Mouse (Mus musculus) Patski (cell line): ENCODE data around the gene Mynn. TPM values are rescaled to one million over a fixed set of nuclear protein-coding genes. Genes with fewer than 3 reads are reported as not detected.

Source experiments
- ATAC-seq: fragments of 100-300 bp; one replicate; pipeline ENCODE4 v1.8.0; 2021
- CTCF ChIA-PET: fragments of 350-600 bp; sonication (Branson Sonifier 250); formaldehyde crosslinking; loops from one replicate; lab custom pipeline; 2022; ENCODE audit warnings: inconsistent platforms; lab: Charles Lee
- POLR2A ChIA-PET: fragments of 350-600 bp; sonication (Branson Sonifier 250); formaldehyde crosslinking; loops from one replicate; lab custom pipeline; 2022; ENCODE audit warnings: antibody characterized with exemption, inconsistent platforms; lab: Charles Lee
- DNase-seq: peaks from one replicate; pipeline ENCODE4 v3.0.0-alpha.2; 2011; ENCODE audit warnings: low read depth, low spot score
- H3K27me3 ChIP-seq: fragments of 371-371 bp; one replicate; pipeline ENCODE4 v1.5.1; 2021
- CTCF ChIP-seq: fragments of 100-300 bp; IDR thresholded peaks from one replicate; pipeline ENCODE4 v1.5.1; 2021
- in situ Hi-C: fragments of 300-500 bp; cut with MboI; formaldehyde crosslinking; loops from 3 replicates; pipeline ENCODE4 v1.11.1; 2018; ENCODE audit warnings: low pct_unique_long_range_greater_than_20kb, mixed read lengths
- polyA plus RNA-seq: library from polyadenylated mRNA; unstranded; gene quantifications from one replicate; pipeline ENCODE4 v1.2.3, GENCODE M21; 2021

Mynn gene
- polyA plus RNA-seq, 1 experiment from 2014 or later, result 30.9 TPM

DNA sequence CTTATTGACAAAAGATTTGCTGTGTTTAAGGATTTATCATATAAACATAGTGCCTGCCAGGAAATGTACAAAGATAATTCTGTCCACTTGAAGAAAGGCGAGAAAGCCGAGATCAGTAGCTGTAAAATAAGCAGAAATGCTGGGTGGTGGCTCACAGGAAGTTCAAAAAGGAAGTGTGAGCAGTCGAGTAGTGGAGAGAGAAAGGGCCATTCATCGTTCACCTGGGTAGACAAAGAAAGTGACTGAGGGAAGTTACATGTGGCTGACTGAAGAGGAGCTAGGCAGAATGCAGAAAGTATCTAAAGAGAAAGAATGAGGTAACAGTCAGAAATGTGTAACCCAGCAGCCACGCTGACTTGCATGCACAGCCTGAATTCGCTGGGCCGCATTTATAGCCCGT, 18.3 kb downstream of the Mynn start:
- POLR2A ChIA-PET, result interaction anchor here (1.3 to 2.9 kb wide), 2 partner anchors 10 to 17 kb away, joined by 3 to 7 read pairs; no protein-coding TSS in a partner anchor
- ATAC-seq, result no peak
- no peaks in the 10 kb centered on the region for H3K27me3 ChIP-seq
- CTCF ChIA-PET, result interaction anchor here (0.7 to 4.5 kb wide), 5 partner anchors 8 to 17 kb away, joined by 3 to 35 read pairs (median 3); no protein-coding TSS in a partner anchor
- no peak for TF ChIP-seq CTCF
- no peak for DNase-seq
- in situ Hi-C loops, result no loop called here

DNA sequence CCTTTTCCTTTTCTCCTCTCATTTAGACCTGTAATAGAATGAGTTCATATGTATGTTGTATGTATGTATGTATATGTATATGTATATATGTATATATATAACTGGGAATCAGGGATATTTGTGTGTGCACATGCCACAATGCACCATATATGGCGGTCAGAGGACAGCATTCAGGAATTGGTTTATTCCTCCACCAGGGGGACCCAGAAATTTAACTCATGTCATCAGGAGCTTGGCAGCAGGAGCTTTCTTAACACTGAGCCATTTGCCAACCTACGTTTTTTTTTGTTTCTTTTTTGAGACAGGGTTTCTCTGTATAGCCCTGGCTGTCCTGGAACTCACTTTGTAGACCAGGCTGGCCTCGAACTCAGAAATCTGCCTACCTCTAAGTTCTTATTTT, 31.8 kb downstream of the Mynn start:
- ATAC-seq (no peak), DNase-seq (no peak)
- CTCF ChIA-PET, result interaction anchor here (1.1 to 1.8 kb wide), 4 partner anchors 12 to 57 kb away, joined by 3 to 6 read pairs (median 4); no protein-coding TSS in a partner anchor
- POLR2A ChIA-PET, result no interaction called here
- TF ChIP-seq CTCF, result peak; percentile 50
- no peaks in the 10 kb centered on the region for H3K27me3 ChIP-seq
- in situ Hi-C loops, result no loop called here

DNA sequence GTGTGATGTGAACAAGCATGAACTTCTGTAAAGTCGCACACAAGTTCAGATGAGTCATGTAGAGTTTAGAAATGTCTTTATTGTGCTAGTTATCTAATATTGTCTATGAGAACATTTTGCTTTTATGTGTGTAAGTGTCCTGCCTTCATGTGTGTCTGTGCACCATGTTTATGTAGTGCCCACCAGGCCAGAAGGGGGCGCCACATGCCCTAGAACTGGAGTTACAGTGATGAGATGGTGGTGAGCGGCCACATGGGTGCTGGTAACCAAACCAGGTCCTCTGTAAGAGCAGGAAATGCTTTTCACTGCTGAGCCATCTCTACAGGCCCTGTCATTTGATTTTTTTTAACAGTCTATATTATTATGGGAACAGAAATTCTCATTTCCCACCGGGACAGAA, 33.8 kb downstream of the Mynn start:
- ChIA-PET POLR2A (no interaction called here), CTCF (interaction anchor here (1.7 kb wide), 1 partner anchor 12 kb away, joined by 5 read pairs; no protein-coding TSS in a partner anchor)
- in situ Hi-C loops, result no loop called here

DNA sequence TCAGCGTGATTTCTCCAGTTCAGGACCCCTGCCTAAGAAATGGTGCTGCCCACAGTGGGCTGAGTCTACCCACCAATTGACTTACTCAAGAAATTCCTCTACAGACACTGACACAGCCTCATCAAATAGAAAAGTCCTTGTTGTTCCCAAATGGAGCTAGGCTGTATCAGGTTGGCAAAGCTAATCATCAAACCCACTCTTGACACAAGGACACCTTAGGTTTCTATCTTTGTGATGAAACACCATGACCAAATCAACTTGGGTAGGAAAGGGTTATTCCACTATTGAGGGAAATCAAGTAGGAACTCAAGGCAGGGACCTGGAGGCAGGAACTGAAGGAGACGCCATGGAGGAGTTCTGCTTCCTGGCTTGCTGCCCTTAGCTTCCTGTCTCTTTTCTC, 42.3 kb downstream of the Mynn start, which contains the start of gene Lrriq4:
TSS of gene Lrriq4 (plus strand) at position 301 of the 400 bp plus-strand sequence.
- ATAC-seq (no peak), DNase-seq (no peak)
- no peak for TF ChIP-seq CTCF
- ChIA-PET CTCF (no interaction called here), POLR2A (no interaction called here)
- in situ Hi-C loops, result no loop called here
- peaks cover 2% of the 10 kb centered on the region for H3K27me3 ChIP-seq

More for the DNA sequence above, 33.8 kb downstream of the Mynn start:
- peak; percentile 37 for TF ChIP-seq CTCF
- no peaks in the 10 kb centered on the region for H3K27me3 ChIP-seq
- ATAC-seq, result no peak
- DNase-seq, result no peak

DNA sequence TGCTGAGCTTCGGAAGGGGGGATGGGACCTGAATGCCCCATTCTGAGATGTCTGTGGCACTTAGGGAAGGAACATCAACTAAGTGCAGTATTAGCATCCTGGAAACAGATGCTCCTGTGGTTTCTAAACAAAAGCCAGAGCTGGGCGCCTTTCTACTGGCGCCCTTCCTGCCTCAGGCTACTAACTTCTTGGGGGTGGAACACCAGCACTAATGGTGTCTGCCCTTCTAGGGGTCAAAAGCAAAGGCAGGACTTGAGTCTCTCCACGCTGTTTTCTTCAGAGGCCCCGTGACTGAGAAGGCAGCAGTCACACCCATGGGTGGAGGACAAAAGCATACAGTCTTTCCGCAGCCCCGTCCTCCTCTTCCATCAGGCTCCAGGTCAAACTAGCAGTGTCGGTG, 44.9 kb downstream of the Mynn start:
- no peak for ATAC-seq
- no peak for TF ChIP-seq CTCF

DNA sequence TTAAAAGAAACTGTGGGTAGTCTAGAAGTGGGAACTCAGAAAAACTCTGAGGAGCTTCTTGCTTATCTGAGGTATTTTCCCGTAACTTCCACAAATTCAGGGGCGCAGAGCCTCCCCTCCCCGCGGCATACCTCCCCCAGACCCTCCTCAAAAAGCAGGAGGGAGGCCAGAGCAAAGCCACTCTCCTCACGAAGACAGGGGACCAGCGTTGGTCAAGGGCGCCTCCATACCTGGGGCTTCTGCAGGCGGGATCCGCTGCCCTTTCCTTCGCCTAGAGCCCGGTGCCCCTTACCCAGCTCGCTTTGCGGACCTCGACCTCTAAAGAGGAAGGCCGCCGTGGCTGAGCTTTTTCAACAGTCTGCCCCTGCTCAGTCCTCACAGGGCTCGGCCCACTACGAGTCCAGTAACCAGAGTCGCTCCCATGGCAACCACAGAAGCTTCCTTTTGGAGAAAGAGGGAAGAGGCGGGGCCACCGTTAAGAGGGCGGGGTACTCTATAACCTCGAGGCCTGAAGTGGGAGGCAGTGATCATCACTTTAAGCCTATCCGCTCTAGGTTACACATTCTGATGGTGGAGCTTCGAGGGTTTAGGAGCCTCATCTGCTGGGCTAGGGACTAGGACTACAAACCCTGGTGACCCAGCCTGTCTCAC, 45.7 kb downstream of the Mynn start, which contains the start of gene Lrrc34:
TSS of gene Lrrc34 (minus strand) at position 430 of the 651 bp plus-strand sequence.
- ChIA-PET CTCF (no interaction called here), POLR2A (no interaction called here)
- no peak for TF ChIP-seq CTCF
- no peak for DNase-seq
- ATAC-seq, result no peak
- H3K27me3 ChIP-seq, result peaks cover 24% of the 10 kb centered on the region
- in situ Hi-C loops, result no loop called here

More for the DNA sequence above, 44.9 kb downstream of the Mynn start:
- ChIA-PET CTCF (interaction anchor here (1.3 kb wide), 1 partner anchor 9 kb away, joined by 3 read pairs; no protein-coding TSS in a partner anchor), POLR2A (no interaction called here)
- no peak for DNase-seq
- peaks cover 20% of the 10 kb centered on the region for H3K27me3 ChIP-seq
- in situ Hi-C loops, result no loop called here

DNA sequence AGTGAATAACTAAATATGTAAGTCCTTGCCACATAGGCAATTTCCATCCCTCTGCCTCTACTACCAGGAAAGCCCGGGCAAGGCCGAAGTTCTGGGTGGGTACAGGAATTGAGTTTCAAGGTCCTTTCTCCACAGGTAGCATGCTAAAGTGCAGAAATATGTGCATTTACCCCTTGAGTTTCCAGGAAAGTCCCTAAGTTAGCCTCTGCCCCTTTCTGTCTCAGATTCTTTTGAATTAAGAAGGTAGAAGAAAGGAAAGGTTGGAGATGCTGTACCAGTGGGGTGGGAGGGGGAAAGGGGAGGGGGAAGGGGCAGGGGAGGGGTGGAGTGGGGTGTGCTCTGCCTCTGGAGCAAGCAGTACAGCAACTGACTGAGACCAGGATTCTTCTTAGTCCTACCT, 46.6 kb downstream of the Mynn start:
- no peak for TF ChIP-seq CTCF
- peaks cover 32% of the 10 kb centered on the region for H3K27me3 ChIP-seq
- in situ Hi-C loops, result no loop called here
- DNase-seq (no peak), ATAC-seq (no peak)
- POLR2A ChIA-PET, result no interaction called here
- CTCF ChIA-PET, result no interaction called here

DNA sequence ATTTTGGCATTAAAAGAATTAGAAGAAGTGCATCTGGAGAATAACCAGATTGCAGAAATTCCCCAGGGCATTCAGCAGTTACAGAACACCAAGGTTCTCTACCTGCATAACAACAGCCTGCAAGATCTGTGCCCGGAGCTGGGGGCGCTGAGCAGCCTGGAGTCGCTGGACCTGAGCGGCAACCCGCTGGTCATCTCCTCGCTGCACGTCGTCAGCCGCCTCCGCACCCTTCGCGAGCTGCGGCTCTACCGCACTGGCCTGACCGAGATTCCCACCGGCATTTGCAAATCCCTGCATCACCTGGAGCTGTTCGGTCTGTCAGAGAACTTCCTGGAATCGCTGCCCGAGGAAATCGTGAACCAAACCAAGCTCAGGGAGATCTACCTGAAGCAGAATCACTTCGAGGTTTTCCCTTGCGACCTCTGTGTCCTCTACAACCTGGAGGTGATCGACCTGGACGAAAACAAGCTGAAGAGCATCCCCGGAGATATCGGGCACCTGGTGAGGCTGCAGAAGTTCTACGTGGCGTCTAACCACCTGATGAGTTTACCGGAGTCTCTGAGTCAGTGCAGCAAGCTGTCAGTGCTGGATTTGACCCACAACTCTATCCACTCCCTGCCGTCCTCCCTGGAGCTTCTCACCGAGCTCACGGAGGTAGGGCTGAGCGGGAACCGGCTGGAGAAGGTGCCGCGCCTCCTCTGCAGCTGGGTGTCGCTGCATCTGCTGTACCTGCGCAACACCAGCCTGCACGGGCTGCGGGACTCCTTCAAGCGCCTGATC, 48.4 kb downstream of the Mynn start:
- ChIA-PET POLR2A (interaction anchor here (0.6 to 1.5 kb wide), 5 partner anchors 11 to 1549 kb away, joined by 3 to 4 read pairs (median 4); no protein-coding TSS in a partner anchor), CTCF (interaction anchor here (1.2 to 2.1 kb wide), 2 partner anchors 10 to 58 kb away, joined by 3 to 9 read pairs; no protein-coding TSS in a partner anchor)
- ATAC-seq (peak; percentile 58), DNase-seq (no peak)
- no peak for TF ChIP-seq CTCF
- H3K27me3 ChIP-seq, result peaks cover 40% of the 10 kb centered on the region
- in situ Hi-C loops, result no loop called here

DNA sequence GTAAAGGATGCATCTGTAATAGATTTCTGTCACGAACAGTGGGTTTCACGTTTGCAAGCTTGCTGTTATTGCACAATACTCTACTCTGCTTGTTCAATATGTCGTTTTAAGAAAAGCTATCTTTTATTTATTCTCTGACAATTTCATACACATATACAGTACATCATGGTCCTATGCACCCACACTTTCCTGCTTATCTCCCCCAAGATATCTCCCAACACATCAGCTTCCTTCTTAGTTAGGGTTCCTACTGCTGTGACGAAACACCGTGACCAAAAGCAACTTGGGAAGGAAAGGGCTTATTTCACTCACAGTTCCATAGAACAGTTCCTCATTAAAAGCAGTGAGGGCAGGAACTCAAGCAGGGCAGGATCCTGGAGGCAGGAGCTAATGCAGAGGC, 54.1 kb downstream of the Mynn start:
- DNase-seq, result no peak
- in situ Hi-C loops, result no loop called here
- CTCF ChIA-PET, result interaction anchor here (0.9 to 1.4 kb wide), 5 partner anchors 9 to 35 kb away, joined by 3 to 6 read pairs (median 3); no protein-coding TSS in a partner anchor
- POLR2A ChIA-PET, result interaction anchor here (0.7 kb wide), 1 partner anchor 47 kb away, joined by 3 read pairs; no protein-coding TSS in a partner anchor
- peaks cover 45% of the 10 kb centered on the region for H3K27me3 ChIP-seq
- ATAC-seq, result no peak
- no peak for TF ChIP-seq CTCF

DNA sequence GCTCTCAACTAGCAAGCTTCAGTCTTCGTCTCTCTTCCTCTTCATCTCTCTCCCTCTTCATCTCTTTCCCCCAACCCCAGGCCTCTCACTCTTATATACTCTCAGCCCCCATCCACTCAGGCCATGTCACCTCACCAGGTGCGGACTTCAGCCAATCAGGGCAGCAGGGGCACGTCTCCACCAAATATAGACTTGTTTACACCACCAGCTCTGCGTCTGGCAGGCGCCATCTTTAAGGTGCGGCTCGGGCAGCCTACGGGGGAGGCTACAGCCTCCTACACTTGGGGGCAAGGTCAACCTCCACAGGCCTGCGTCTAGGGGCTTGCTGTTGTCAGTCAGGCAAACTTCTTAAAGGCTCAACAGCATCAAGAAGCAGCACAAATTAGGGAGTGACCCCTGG, 56.6 kb downstream of the Mynn start:
- DNase-seq (no peak), ATAC-seq (no peak)
- CTCF ChIA-PET, result no interaction called here
- in situ Hi-C loops, result no loop called here
- POLR2A ChIA-PET, result no interaction called here
- H3K27me3 ChIP-seq, result peaks cover 45% of the 10 kb centered on the region
- TF ChIP-seq CTCF, result no peak

Other genes with a start within 250 kb of the Mynn start
- 18.4 TPM for gene Mecom, start 54.1 kb upstream of the Mynn start, polyA plus RNA-seq
- 0.05 TPM for gene Actrt3, start 2.1 kb upstream of the Mynn start, polyA plus RNA-seq
- not detected for gene Lrriq4, start 42.4 kb downstream of the Mynn start, polyA plus RNA-seq
- gene Lrrc34, start 45.8 kb downstream of the Mynn start, polyA plus RNA-seq, result 0.08 TPM
- gene Lrrc31, start 97.8 kb downstream of the Mynn start, polyA plus RNA-seq, result not detected
- not detected for gene Samd7, start 144.2 kb downstream of the Mynn start, polyA plus RNA-seq
- gene Sec62, start 190.8 kb downstream of the Mynn start, polyA plus RNA-seq, result 149 TPM